Mouse (Mus musculus): ENCODE measurements around the gene Casz1. TPM values are rescaled to one million over a fixed set of nuclear protein-coding genes. Genes with fewer than 3 reads are reported as not detected.
A peak's percentile ranks its signal among the peaks of the same experiment; 100 is the strongest.

Casz1 gene
- total RNA-seq, 2 experiments from 2014 or later, result 2.4 to 5.7 TPM

- peak in 1 of 2 experiments; percentile 35 for DNase-seq
These were observed 104.0 kb downstream of the Casz1 start for GRCm38 (mm10) chr4:148908214-148908681.

- DNase-seq, result peak in 1 of 2 experiments; percentile 15
These were observed 104.7 kb downstream of the Casz1 start for GRCm38 (mm10) chr4:148908760-148909510.

GRCm38 (mm10) chr4:148909566-148909965 lies 105.3 kb downstream of the Casz1 start:
- DNase-seq, result no peak

- DNase-seq, result no peak
These were observed 107.9 kb downstream of the Casz1 start for GRCm38 (mm10) chr4:148912134-148912533.

- DNase-seq, result no peak
These were observed 108.8 kb downstream of the Casz1 start for GRCm38 (mm10) chr4:148912826-148913590.

GRCm38 (mm10) chr4:148914863-148915622 lies 110.8 kb downstream of the Casz1 start:
- peak in 1 of 2 experiments; percentile 53 for DNase-seq

GRCm38 (mm10) chr4:148915849-148916248 lies 111.6 kb downstream of the Casz1 start:
- DNase-seq, result no peak

GRCm38 (mm10) chr4:148918707-148919447 lies 114.6 kb downstream of the Casz1 start:
- DNase-seq, result no peak

GRCm38 (mm10) chr4:148920610-148921009 lies 116.4 kb downstream of the Casz1 start:
- no peak for DNase-seq

- DNase-seq, result peak in 1 of 2 experiments; percentile 60
These were observed 118.0 kb downstream of the Casz1 start for GRCm38 (mm10) chr4:148922221-148922700.

- DNase-seq, result no peak
These were observed 119.2 kb downstream of the Casz1 start for GRCm38 (mm10) chr4:148923414-148923813.

- DNase-seq, result no peak
These were observed 119.7 kb downstream of the Casz1 start for GRCm38 (mm10) chr4:148923976-148924375.

GRCm38 (mm10) chr4:148925589-148926359 lies 121.5 kb downstream of the Casz1 start:
- DNase-seq, result peak in 1 of 2 experiments; percentile 36

- no peak for DNase-seq
These were observed 122.2 kb downstream of the Casz1 start for GRCm38 (mm10) chr4:148926459-148926858.

- peak in 1 of 2 experiments; percentile 54 for DNase-seq
These were observed 124.1 kb downstream of the Casz1 start for GRCm38 (mm10) chr4:148928316-148928715.

GRCm38 (mm10) chr4:148928876-148929275 lies 124.6 kb downstream of the Casz1 start:
- DNase-seq, result no peak

- no peak for DNase-seq
These were observed 126.5 kb downstream of the Casz1 start for GRCm38 (mm10) chr4:148930721-148931229.

- no peak for DNase-seq
These were observed 128.9 kb downstream of the Casz1 start for GRCm38 (mm10) chr4:148933109-148933508.

GRCm38 (mm10) chr4:148935211-148935610 lies 131.0 kb downstream of the Casz1 start:
- DNase-seq, result no peak

- no peak for DNase-seq
These were observed 131.9 kb downstream of the Casz1 start for GRCm38 (mm10) chr4:148936111-148936510.

All from adrenal gland, postnatal 36 days (tissue).